Mouse (Mus musculus) lung, embryonic 14.5 days (tissue): ENCODE measurements around the gene Sos1. TPM values are rescaled to one million over a fixed set of nuclear protein-coding genes. Genes with fewer than 3 reads are reported as not detected.
"Not testable (repeated sequence)": the region's sequence is repeated elsewhere in the genome, so short reads cannot be mapped to it uniquely, and the experiment has no call there.

Experiments
- ATAC-seq: fragments of 200-750 bp; cut with Nextera tagmentation; 2 replicates; pipeline ENCODE4 v1.8.0; 2017; ENCODE audit warnings: mild to moderate bottlenecking, moderate TSS enrichment, moderate library complexity; ENCODE audit not compliant: insufficient read depth
- DNase-seq: peaks from one replicate; pipeline ENCODE4 v3.0.0-alpha.2; 2015
- H3K27ac ChIP-seq: fragments of 300-500 bp; sonication (generic); 2 replicates; pipeline ENCODE4 v1.5.1; 2014; ENCODE audit warnings: low read depth, mild to moderate bottlenecking, moderate library complexity
- H3K27me3 ChIP-seq: fragments of 300-500 bp; sonication (generic); 2 replicates; pipeline ENCODE4 v1.6.1; 2014; ENCODE audit warnings: low read length, control low read depth; ENCODE audit not compliant: insufficient read depth
- H3K36me3 ChIP-seq: fragments of 300-500 bp; sonication (generic); 2 replicates; pipeline ENCODE4 v1.6.1; 2014; ENCODE audit warnings: control low read depth; ENCODE audit not compliant: insufficient read depth
- H3K4me1 ChIP-seq: fragments of 300-500 bp; sonication (generic); 2 replicates; pipeline ENCODE4 v1.6.1; 2014; ENCODE audit warnings: antibody characterized with exemption, control low read depth; ENCODE audit not compliant: insufficient read depth
- H3K4me2 ChIP-seq: fragments of 300-500 bp; sonication (generic); 2 replicates; pipeline ENCODE4 v1.6.1; 2014; ENCODE audit warnings: mild to moderate bottlenecking
- H3K4me3 ChIP-seq: fragments of 300-500 bp; sonication (generic); 2 replicates; pipeline ENCODE4 v1.5.1; 2014; ENCODE audit warnings: low read depth, low read length
- H3K9ac ChIP-seq: fragments of 300-500 bp; sonication (generic); 2 replicates; pipeline ENCODE4 v1.6.1; 2014
- H3K9me3 ChIP-seq: fragments of 300-500 bp; sonication (generic); 2 replicates; pipeline ENCODE4 v1.6.1; 2016; ENCODE audit warnings: low read depth, low read length, control low read depth
- CTCF ChIP-seq: IDR thresholded peaks from 2 replicates; pipeline ENCODE4 v1.5.1; 2016; ENCODE audit warnings: antibody characterized with exemption, low read depth
- WGBS: fragments of 180-500 bp; shearing (Covaris S2); extraction: QIAGEN DNeasy Blood & Tissue Kit; methylation state at CpG from one replicate; pipeline ENCODE4 v1.1.7; 2014; 5-methylcytosine and 5-hydroxymethylcytosine counted together
- polyA plus RNA-seq: library from polyadenylated mRNA; unstranded; fragments of >200 nt; fragmentation: Nextera tagmentation; extraction: Ambion mirVana; gene quantifications from 2 replicates; pipeline ENCODE4 v1.2.1, GENCODE M21; 2014

Gene Sos1
- polyA plus RNA-seq, 1 experiment from 2014 or later = 8.5 TPM

DNA sequence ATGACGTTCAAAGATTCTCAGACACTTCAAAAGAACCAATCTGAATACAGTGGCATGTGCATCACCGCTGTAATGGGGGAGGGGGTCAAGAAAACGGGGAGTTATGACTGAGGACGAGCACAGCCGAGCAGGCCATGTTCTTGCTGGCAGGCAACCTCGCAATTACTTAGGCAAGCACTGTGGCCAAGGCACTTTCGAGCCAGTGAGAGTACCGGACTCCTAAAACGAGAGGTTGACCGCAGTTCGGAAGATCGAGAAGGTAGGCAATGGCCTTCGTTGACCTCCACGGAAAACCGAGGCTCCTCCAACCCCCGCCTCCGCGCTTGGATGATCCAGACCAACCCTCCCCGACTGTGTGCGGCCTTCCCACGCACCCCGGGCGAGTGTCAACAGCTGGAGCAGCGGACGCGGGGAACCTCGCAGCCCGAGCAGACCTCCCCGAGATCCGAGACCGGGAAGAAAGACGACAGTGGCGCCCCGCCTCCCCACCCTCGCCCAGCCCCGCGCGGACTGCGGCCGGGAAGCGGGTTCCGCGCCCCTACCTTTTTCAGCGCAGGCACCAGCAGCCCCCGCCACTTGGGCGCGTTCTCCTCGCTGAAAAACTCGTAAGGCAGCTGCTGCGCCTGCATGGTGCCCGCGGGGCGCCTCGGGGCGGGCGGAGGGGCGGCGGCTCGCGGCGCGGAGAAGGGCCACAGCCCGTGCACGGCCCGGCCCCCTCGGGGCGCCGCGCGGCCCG, 790 bp downstream of the Sos1 start:
- H3K4me2 ChIP-seq = peak overlapping the region; percentile 85
- under 1% methylated on average over 62 of the region's 71 CpGs for whole genome bisulfite sequencing
- peak; percentile 47 for ATAC-seq
- peak overlapping the region; percentile 94 for H3K4me3 ChIP-seq
- peak overlapping the region; percentile 90 for H3K9ac ChIP-seq
- peaks cover 9% of the 10 kb centered on the region for H3K4me1 ChIP-seq
- H3K27me3 ChIP-seq = no peaks in the 10 kb centered on the region
- 0 out of 2 replicates have a peak, but pooled peaks cover 3% of the 10 kb centered on the region for H3K36me3 ChIP-seq
- peak; percentile 60 for DNase-seq
- no peaks in the 10 kb centered on the region for H3K9me3 ChIP-seq
- no peak for TF ChIP-seq CTCF
- H3K27ac ChIP-seq = peak overlapping the region; percentile 96

DNA sequence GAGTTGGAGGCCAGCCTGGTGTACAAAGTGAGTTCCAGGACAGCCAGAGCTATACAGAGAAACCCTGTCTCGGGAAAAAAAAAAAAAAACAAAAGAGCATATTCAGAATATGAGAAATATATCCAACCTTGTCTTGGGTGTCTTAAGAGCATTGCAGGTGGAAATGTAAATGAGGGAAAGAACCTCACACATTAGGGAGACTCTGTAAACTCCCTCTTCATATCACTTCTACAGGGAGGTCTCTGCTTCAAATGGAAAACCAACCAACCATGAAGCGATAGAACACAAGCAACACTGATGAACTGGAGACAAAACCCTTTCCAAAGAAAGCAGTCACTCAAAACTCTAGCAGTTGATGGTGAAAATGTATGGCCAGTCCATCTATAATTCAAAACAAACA, 2.6 kb downstream of the Sos1 start:
- H3K9me3 ChIP-seq = no peaks in the 10 kb centered on the region
- no peak overlapping the region for H3K4me2 ChIP-seq
- no peak for DNase-seq
- no peak for TF ChIP-seq CTCF
- no peak for ATAC-seq
- H3K27me3 ChIP-seq = no peaks in the 10 kb centered on the region
- peaks cover 9% of the 10 kb centered on the region for H3K4me1 ChIP-seq
- H3K9ac ChIP-seq = no peak overlapping the region
- 78% methylated on average over 2 of the region's 2 CpGs for WGBS
- H3K36me3 ChIP-seq = 0 out of 2 replicates have a peak, but pooled peaks cover 3% of the 10 kb centered on the region
- no peak overlapping the region for H3K27ac ChIP-seq
- no peak overlapping the region for H3K4me3 ChIP-seq

DNA sequence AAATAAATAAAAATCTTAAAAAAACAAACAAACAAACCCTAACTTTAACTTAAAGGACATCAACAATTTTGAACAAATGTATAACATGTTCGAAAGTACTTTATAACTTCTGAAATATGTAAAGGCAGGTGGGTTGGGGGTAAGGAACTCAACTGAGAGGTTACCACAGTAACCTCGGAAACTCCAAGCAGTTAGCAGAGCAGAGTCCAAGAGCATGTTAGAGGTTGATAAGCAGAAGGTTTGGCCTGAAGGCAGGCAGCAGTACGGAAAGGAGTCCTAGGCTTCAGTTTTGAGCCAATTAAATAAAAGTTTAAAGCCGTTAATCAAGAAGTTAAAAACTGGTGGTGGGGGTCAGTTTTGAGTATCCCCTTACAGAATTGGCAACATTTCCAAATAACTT, 3.8 kb downstream of the Sos1 start:
- Histone ChIP-seq H3K4me3 (no peak overlapping the region), H3K36me3 (0 out of 2 replicates have a peak, but pooled peaks cover 3% of the 10 kb centered on the region), H3K4me2 (no peak overlapping the region), H3K27ac (no peak overlapping the region), H3K9ac (no peak overlapping the region), H3K4me1 (peaks cover 5% of the 10 kb centered on the region), H3K27me3 (no peaks in the 10 kb centered on the region), H3K9me3 (no peaks in the 10 kb centered on the region)
- no peak for DNase-seq
- TF ChIP-seq CTCF = no peak
- ATAC-seq = no peak
- 90% methylated on average over 4 of the region's 4 CpGs for WGBS

DNA sequence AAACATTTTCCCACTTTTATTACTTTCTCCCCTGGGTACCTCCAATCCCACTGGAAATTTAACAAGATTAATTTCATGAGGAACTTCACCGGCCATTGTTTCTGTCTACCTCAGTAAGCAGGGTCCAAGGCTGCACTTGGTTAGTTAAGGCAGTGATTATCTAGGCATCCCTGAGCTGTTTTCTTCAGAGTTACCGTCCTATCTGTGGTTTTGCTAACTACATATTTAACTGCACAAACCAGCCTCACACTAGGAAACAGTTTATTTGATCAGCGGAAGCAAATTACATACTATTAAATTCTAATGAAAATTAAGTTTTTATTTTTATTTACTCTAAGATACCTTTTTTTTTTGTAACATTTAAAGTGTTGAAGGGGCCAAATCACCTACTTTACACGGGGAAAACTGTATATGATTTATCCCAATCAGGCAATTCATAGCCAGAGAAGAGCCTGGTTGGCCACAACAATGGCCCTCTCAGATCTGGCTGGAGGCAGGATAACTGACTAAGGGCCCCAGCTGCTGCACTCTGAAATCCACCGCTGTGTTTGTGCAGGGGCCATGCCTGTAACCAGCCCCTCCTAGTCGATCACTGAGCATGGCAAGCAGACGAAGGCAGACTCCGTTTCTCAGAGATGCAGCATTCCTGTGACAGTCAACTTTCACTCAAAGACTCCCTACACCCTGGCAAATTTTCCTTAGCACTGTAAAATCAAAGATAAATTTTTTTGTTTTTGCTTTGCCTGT, 9.0 kb downstream of the Sos1 start:
- no peak overlapping the region for H3K4me2 ChIP-seq
- no peak for TF ChIP-seq CTCF
- no peaks in the 10 kb centered on the region for H3K4me1 ChIP-seq
- peak; percentile 44; the same call in 1 of the 2 replicates for ATAC-seq
- no peak for DNase-seq
- no peaks in the 10 kb centered on the region for H3K9me3 ChIP-seq
- no peaks in the 10 kb centered on the region for H3K36me3 ChIP-seq
- no peak overlapping the region for H3K27ac ChIP-seq
- H3K27me3 ChIP-seq = no peaks in the 10 kb centered on the region
- WGBS = 39% methylated on average over 8 of the region's 8 CpGs
- no peak overlapping the region for H3K9ac ChIP-seq
- H3K4me3 ChIP-seq = no peak overlapping the region

DNA sequence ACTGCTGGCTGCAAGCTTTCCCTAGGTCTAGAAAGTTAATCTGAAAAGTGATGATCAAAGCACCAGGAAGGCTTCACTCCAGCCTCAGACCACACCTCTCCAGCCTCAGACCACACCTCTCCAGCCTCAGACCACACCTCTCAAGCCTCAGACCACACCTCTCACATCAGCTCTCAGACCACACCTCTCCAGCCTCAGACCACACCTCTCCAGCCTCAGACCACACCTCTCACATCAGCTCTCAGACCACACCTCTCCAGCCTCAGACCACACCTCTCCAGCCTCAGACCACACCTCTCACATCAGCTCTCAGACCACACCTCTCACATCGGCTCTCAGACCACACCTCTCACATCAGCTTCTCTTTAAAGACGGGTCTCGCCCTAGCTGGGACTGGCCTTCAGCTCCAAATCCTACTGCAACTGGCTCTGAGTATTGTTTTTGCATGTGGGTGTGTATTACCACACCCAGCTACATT, 11.8 kb downstream of the Sos1 start:
- WGBS = 33% methylated on average over 3 of the region's 3 CpGs

DNA sequence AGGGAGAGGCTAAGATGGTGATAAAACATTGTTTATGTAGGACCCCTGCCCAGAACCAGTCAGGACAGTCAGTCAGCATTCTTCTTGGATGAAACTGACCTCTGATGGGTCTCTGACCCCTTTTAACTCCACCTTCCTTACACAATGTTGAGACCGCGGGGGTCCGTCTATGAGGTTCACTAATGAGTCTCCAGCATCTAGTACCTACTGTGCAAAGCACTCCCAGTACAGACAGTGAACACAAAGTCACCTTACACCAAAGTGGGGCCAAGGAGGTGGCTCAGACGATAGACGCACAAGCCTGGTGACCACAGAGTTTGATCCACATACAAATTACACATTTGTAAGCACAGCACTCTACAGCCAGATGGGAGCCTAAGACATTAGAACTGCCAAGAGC, 20.0 kb downstream of the Sos1 start:
- DNase-seq (no peak), ATAC-seq (no peak)
- no peaks in the 10 kb centered on the region for H3K27me3 ChIP-seq
- H3K4me3 ChIP-seq = no peak overlapping the region
- WGBS = 47% methylated on average over 5 of the region's 5 CpGs
- no peak for TF ChIP-seq CTCF
- H3K9ac ChIP-seq = no peak overlapping the region
- no peak overlapping the region for H3K27ac ChIP-seq
- no peaks in the 10 kb centered on the region for H3K4me1 ChIP-seq
- H3K9me3 ChIP-seq = no peaks in the 10 kb centered on the region
- peaks cover 4% of the 10 kb centered on the region; the same call in 1 of the 2 replicates for H3K36me3 ChIP-seq
- H3K4me2 ChIP-seq = no peak overlapping the region

More for the DNA sequence above, 11.8 kb downstream of the Sos1 start:
- not testable (repeated sequence) for H3K27me3 ChIP-seq, H3K4me2 ChIP-seq, ATAC-seq, H3K4me1 ChIP-seq, H3K9ac ChIP-seq, H3K27ac ChIP-seq, H3K36me3 ChIP-seq, H3K9me3 ChIP-seq, H3K4me3 ChIP-seq, DNase-seq

DNA sequence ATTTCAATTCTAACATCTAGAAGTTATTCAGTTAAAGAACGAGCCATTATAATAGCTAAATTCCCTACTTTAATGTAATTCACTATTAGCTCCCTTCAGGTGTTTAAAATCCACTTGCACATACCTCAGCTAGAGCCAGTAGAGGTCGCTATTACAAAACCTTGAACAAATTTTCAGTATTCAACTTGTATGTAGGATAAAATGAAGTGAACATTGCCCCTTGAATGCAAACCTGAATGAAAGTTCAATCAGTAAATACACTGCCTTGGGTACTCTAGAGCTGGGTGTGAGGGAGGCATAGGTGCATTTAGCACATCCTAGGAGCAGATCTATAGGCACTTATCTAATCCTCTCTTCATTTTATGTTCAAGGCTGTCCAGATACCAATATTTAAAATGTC, 24.6 kb downstream of the Sos1 start:
- Histone ChIP-seq H3K27ac (no peak overlapping the region), H3K4me1 (no peaks in the 10 kb centered on the region), H3K4me3 (no peak overlapping the region), H3K4me2 (no peak overlapping the region), H3K27me3 (no peaks in the 10 kb centered on the region), H3K36me3 (peaks cover 8% of the 10 kb centered on the region; the same call in 1 of the 2 replicates), H3K9me3 (no peaks in the 10 kb centered on the region), H3K9ac (no peak overlapping the region)
- peak; percentile 64 for TF ChIP-seq CTCF
- DNase-seq (peak; percentile 86), ATAC-seq (no peak)
- 26% methylated on average over 2 of the region's 2 CpGs for WGBS
